Mouse (Mus musculus): ENCODE measurements around the gene Tmem147. TPM values are rescaled to one million over a fixed set of nuclear protein-coding genes. Genes with fewer than 3 reads are reported as not detected.

Tmem147 gene
- total RNA-seq, 2 experiments from 2014 or later, result 9.4 to 28.4 TPM

Other genes starting within 250 kb of the Tmem147 start
Only the 30 nearest of the 33 such genes appear.
- 5.0 and 6.7 TPM in 2 replicates for gene Arhgap33, start 194.5 kb downstream of the Tmem147 start, total RNA-seq (2015; ENCODE audit: low replicate concordance)
- 9.5 and 9.6 TPM in 2 replicates for gene Arhgap33, start 194.5 kb downstream of the Tmem147 start, total RNA-seq (2017; ENCODE audit: low replicate concordance)
- gene Hspb6, start 177.4 kb downstream of the Tmem147 start, total RNA-seq (2015; ENCODE audit: low replicate concordance), result 6.3 and 19.4 TPM in 2 replicates
- gene Hspb6, start 177.4 kb downstream of the Tmem147 start, total RNA-seq (2017; ENCODE audit: low replicate concordance), result 2.2 and 3.9 TPM in 2 replicates
- gene Proser3, start 177.2 kb downstream of the Tmem147 start, total RNA-seq (2015; ENCODE audit: low replicate concordance), result 0.38 and 2.1 TPM in 2 replicates
- 0.77 and 4.6 TPM in 2 replicates for gene Proser3, start 177.2 kb downstream of the Tmem147 start, total RNA-seq (2017; ENCODE audit: low replicate concordance)
- gene Lin37, start 169.7 kb downstream of the Tmem147 start, total RNA-seq (2015; ENCODE audit: low replicate concordance), result 48.0 and 55.0 TPM in 2 replicates
- gene Lin37, start 169.7 kb downstream of the Tmem147 start, total RNA-seq (2017; ENCODE audit: low replicate concordance), result 7.8 and 8.9 TPM in 2 replicates
- 3.5 and 30.1 TPM in 2 replicates for gene U2af1l4, start 166.2 kb downstream of the Tmem147 start, total RNA-seq (2015; ENCODE audit: low replicate concordance)
- gene U2af1l4, start 166.2 kb downstream of the Tmem147 start, total RNA-seq (2017; ENCODE audit: low replicate concordance), result 30.0 and 39.4 TPM in 2 replicates
- gene Gm49396, start 166.2 kb downstream of the Tmem147 start, total RNA-seq (2015; ENCODE audit: low replicate concordance), result 1.3 and 4.8 TPM in 2 replicates
- gene Gm49396, start 166.2 kb downstream of the Tmem147 start, total RNA-seq (2017; ENCODE audit: low replicate concordance), result 5.2 and 6.6 TPM in 2 replicates
- gene Psenen, start 165.9 kb downstream of the Tmem147 start, total RNA-seq (2015; ENCODE audit: low replicate concordance), result 73.4 and 88.8 TPM in 2 replicates
- 41.4 and 69.3 TPM in 2 replicates for gene Psenen, start 165.9 kb downstream of the Tmem147 start, total RNA-seq (2017; ENCODE audit: low replicate concordance)
- gene Igflr1, start 164.1 kb downstream of the Tmem147 start, total RNA-seq (2015; ENCODE audit: low replicate concordance), result 4.0 and 7.3 TPM in 2 replicates
- not detected in 2 replicates for gene Igflr1, start 164.1 kb downstream of the Tmem147 start, total RNA-seq (2017; ENCODE audit: low replicate concordance)
- gene Kmt2b, start 140.8 kb downstream of the Tmem147 start, total RNA-seq (2015; ENCODE audit: low replicate concordance), result 31.1 and 35.0 TPM in 2 replicates
- 14.9 and 21.2 TPM in 2 replicates for gene Kmt2b, start 140.8 kb downstream of the Tmem147 start, total RNA-seq (2017; ENCODE audit: low replicate concordance)
- gene Zbtb32, start 130.6 kb downstream of the Tmem147 start, total RNA-seq (2015; ENCODE audit: low replicate concordance), result not detected in 2 replicates
- not detected in 2 replicates for gene Zbtb32, start 130.6 kb downstream of the Tmem147 start, total RNA-seq (2017; ENCODE audit: low replicate concordance)
- not detected in 2 replicates for gene Upk1a, start 116.7 kb downstream of the Tmem147 start, total RNA-seq (2015; ENCODE audit: low replicate concordance)
- gene Upk1a, start 116.7 kb downstream of the Tmem147 start, total RNA-seq (2017; ENCODE audit: low replicate concordance), result not detected in 2 replicates
- 74.4 and 173 TPM in 2 replicates for gene Cox6b1, start 103.4 kb downstream of the Tmem147 start, total RNA-seq (2015; ENCODE audit: low replicate concordance)
- gene Cox6b1, start 103.4 kb downstream of the Tmem147 start, total RNA-seq (2017; ENCODE audit: low replicate concordance), result 135 and 145 TPM in 2 replicates
- gene Etv2, start 93.7 kb downstream of the Tmem147 start, total RNA-seq (2015; ENCODE audit: low replicate concordance), result not detected in 2 replicates
- gene Etv2, start 93.7 kb downstream of the Tmem147 start, total RNA-seq (2017; ENCODE audit: low replicate concordance), result not detected in 2 replicates
- 12.3 and 22.5 TPM in 2 replicates for gene Rbm42, start 79.2 kb downstream of the Tmem147 start, total RNA-seq (2015; ENCODE audit: low replicate concordance)
- 14.0 and 15.1 TPM in 2 replicates for gene Rbm42, start 79.2 kb downstream of the Tmem147 start, total RNA-seq (2017; ENCODE audit: low replicate concordance)
- 1.5 and 9.2 TPM in 2 replicates for gene Haus5, start 64.5 kb downstream of the Tmem147 start, total RNA-seq (2015; ENCODE audit: low replicate concordance)
- gene Haus5, start 64.5 kb downstream of the Tmem147 start, total RNA-seq (2017; ENCODE audit: low replicate concordance), result 10.5 and 13.7 TPM in 2 replicates
- not detected in 2 replicates for gene Pmis2, start 57.9 kb downstream of the Tmem147 start, total RNA-seq (2015; ENCODE audit: low replicate concordance)
- not detected in 2 replicates for gene Pmis2, start 57.9 kb downstream of the Tmem147 start, total RNA-seq (2017; ENCODE audit: low replicate concordance)
- gene 2200002J24Rik, start 30.6 kb downstream of the Tmem147 start, total RNA-seq (2015; ENCODE audit: low replicate concordance), result not detected in 2 replicates
- gene 2200002J24Rik, start 30.6 kb downstream of the Tmem147 start, total RNA-seq (2017; ENCODE audit: low replicate concordance), result not detected in 2 replicates
- not detected in 2 replicates for gene Atp4a, start 17.3 kb downstream of the Tmem147 start, total RNA-seq (2015; ENCODE audit: low replicate concordance)
- 0.14 and 0.68 TPM in 2 replicates for gene Atp4a, start 17.3 kb downstream of the Tmem147 start, total RNA-seq (2017; ENCODE audit: low replicate concordance)
- gene Gapdhs, start 14.1 kb upstream of the Tmem147 start, total RNA-seq (2015; ENCODE audit: low replicate concordance), result not detected in 2 replicates
- not detected in 2 replicates for gene Gapdhs, start 14.1 kb upstream of the Tmem147 start, total RNA-seq (2017; ENCODE audit: low replicate concordance)
- gene Sbsn, start 21.9 kb upstream of the Tmem147 start, total RNA-seq (2015; ENCODE audit: low replicate concordance), result not detected in 2 replicates
- not detected in 2 replicates for gene Sbsn, start 21.9 kb upstream of the Tmem147 start, total RNA-seq (2017; ENCODE audit: low replicate concordance)
- 7.7 and 29.0 TPM in 2 replicates for gene Dmkn, start 34.2 kb upstream of the Tmem147 start, total RNA-seq (2015; ENCODE audit: low replicate concordance)
- 5.3 and 10.9 TPM in 2 replicates for gene Dmkn, start 34.2 kb upstream of the Tmem147 start, total RNA-seq (2017; ENCODE audit: low replicate concordance)
- not detected in 2 replicates for gene Krtdap, start 58.4 kb upstream of the Tmem147 start, total RNA-seq (2015; ENCODE audit: low replicate concordance)
- gene Krtdap, start 58.4 kb upstream of the Tmem147 start, total RNA-seq (2017; ENCODE audit: low replicate concordance), result not detected in 2 replicates
- gene Ffar2, start 94.2 kb upstream of the Tmem147 start, total RNA-seq (2015; ENCODE audit: low replicate concordance), result 8.1 and 11.1 TPM in 2 replicates
- gene Ffar2, start 94.2 kb upstream of the Tmem147 start, total RNA-seq (2017; ENCODE audit: low replicate concordance), result 10.6 and 12.3 TPM in 2 replicates
- gene Ffar3, start 126.6 kb upstream of the Tmem147 start, total RNA-seq (2015; ENCODE audit: low replicate concordance), result not detected in 2 replicates
- not detected in 2 replicates for gene Ffar3, start 126.6 kb upstream of the Tmem147 start, total RNA-seq (2017; ENCODE audit: low replicate concordance)
- gene Ffar1, start 132.0 kb upstream of the Tmem147 start, total RNA-seq (2015; ENCODE audit: low replicate concordance), result not detected in 2 replicates
- gene Ffar1, start 132.0 kb upstream of the Tmem147 start, total RNA-seq (2017; ENCODE audit: low replicate concordance), result not detected in 2 replicates
- gene Cd22, start 150.8 kb upstream of the Tmem147 start, total RNA-seq (2015; ENCODE audit: low replicate concordance), result 1.0 and 19.6 TPM in 2 replicates
- 0.42 TPM in 1 of 2 replicates, not detected in the other for gene Cd22, start 150.8 kb upstream of the Tmem147 start, total RNA-seq (2017; ENCODE audit: low replicate concordance)
- gene Mag, start 185.3 kb upstream of the Tmem147 start, total RNA-seq (2015; ENCODE audit: low replicate concordance), result not detected in 2 replicates
- gene Mag, start 185.3 kb upstream of the Tmem147 start, total RNA-seq (2017; ENCODE audit: low replicate concordance), result 0.70 TPM in 1 of 2 replicates, not detected in the other
- gene Hamp2, start 195.1 kb upstream of the Tmem147 start, total RNA-seq (2015; ENCODE audit: low replicate concordance), result not detected in 2 replicates
- not detected in 2 replicates for gene Hamp2, start 195.1 kb upstream of the Tmem147 start, total RNA-seq (2017; ENCODE audit: low replicate concordance)
- not detected in 2 replicates for gene Hamp, start 214.5 kb upstream of the Tmem147 start, total RNA-seq (2015; ENCODE audit: low replicate concordance)
- not detected in 2 replicates for gene Hamp, start 214.5 kb upstream of the Tmem147 start, total RNA-seq (2017; ENCODE audit: low replicate concordance)
- gene Usf2, start 227.3 kb upstream of the Tmem147 start, total RNA-seq (2015; ENCODE audit: low replicate concordance), result 36.5 and 39.3 TPM in 2 replicates
- gene Usf2, start 227.3 kb upstream of the Tmem147 start, total RNA-seq (2017; ENCODE audit: low replicate concordance), result 47.0 and 47.3 TPM in 2 replicates

Data from erythroblast, adult 5-6 weeks (primary cell).